Mouse (Mus musculus) gastrocnemius, adult 2 months (tissue): ENCODE measurements around the gene B4galt5. TPM values are rescaled to one million over a fixed set of nuclear protein-coding genes. Genes with fewer than 3 reads are reported as not detected.
A peak's percentile ranks its signal among the peaks of the same experiment; 100 is the strongest.

Experiments
- DNase-seq: peaks from one replicate; pipeline ENCODE4 v3.0.0; 2022
- H3K27ac ChIP-seq: fragments of 200-600 bp; 2 replicates; pipeline ENCODE4 v1.8.1; 2022; ENCODE audit warnings: mild to moderate bottlenecking
- H3K4me3 ChIP-seq: fragments of 200-600 bp; 2 replicates; pipeline ENCODE4 v1.8.1; 2022; ENCODE audit warnings: mild to moderate bottlenecking, moderate library complexity
- CTCF ChIP-seq: fragments of 200-600 bp; IDR thresholded peaks from 2 replicates; pipeline ENCODE4 v1.8.1; 2022; ENCODE audit warnings: antibody characterized with exemption, mild to moderate bottlenecking, moderate library complexity
- intact Hi-C: fragments of 180-260 bp; cut with DNase I; formaldehyde crosslinking; loops from one replicate; pipeline ENCODE4 v1.15.1; 2025
- total RNA-seq, 2 experiments: library from RNA; stranded (reverse); gene quantifications; 2 replicates each; pipeline ENCODE4 v1.2.3; 2021

Gene B4galt5
- total RNA-seq, 2 experiments from 2014 or later = 7.8 to 10.6 TPM

DNA sequence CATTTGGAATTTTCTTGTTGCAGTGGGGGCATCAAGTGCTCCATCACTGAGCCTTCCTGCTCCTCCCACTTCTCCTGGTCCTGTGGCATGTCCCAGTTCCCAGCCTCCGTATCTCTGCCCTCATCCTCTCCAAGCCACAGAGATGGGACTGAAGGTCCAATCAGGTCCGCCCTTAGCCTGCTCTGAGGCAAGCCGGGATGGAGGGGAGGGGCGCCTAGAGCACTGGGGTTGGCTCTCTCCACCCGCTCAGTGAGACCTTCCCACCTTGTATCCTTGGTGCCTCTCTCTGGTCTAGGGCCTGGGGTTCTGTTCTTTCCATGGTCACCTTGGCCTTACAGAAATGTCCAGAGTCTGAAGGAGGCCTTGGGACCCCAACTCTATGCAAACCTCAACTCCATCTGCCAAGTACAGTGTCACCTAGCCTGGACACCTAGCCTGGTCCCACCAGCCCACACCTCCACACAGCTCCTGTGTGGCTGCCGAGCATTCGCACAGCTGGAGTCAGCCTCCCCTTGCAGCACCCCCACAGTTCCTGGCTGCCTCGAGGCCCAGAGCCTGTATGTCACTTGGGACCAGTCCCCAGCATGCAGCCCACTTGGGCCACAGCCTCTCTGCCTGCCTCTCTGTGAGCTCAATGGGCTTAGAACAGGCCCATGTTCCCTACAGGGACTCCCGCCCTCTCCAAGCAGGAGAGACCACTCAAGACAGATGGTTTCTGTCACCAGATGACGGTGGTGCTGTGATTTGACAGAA is 74.1 kb downstream of the B4galt5 start:
- peak; percentile 15 for DNase-seq
- no peak overlapping the region for H3K27ac ChIP-seq
- TF ChIP-seq CTCF = no peak
- no peak overlapping the region for H3K4me3 ChIP-seq
- intact Hi-C loops = no loop called here

DNA sequence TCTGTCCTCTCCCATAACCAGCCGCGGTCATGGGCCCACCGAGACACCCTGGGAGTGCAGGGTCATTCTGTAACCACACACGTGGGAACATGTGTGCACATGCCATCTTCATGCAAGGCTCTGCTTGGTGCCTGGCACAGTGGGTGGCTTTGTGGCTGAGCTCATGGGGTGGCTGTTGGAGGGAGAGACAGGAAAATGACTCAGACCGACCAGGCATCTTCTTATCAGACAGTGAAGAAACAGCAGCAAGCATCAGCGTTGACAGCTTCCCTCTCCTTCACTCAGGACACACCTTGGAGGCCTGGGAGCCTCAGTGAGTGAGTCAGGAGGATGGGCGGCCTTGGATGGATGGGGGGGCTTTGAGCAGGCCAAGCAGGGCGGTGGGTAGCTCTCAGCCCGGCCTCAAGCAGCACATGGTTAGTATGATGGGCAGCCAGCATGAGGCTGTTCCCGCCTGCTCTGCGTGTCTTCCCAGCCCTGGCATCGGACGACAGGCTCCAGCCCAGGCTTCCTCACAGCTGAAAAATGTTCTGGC is 75.7 kb downstream of the B4galt5 start:
- TF ChIP-seq CTCF = no peak
- Histone ChIP-seq H3K27ac (peak overlapping the region; percentile 20; the same call in 1 of the 2 replicates), H3K4me3 (no peak overlapping the region)
- intact Hi-C loops = no loop called here
- DNase-seq = peak; percentile 44

DNA sequence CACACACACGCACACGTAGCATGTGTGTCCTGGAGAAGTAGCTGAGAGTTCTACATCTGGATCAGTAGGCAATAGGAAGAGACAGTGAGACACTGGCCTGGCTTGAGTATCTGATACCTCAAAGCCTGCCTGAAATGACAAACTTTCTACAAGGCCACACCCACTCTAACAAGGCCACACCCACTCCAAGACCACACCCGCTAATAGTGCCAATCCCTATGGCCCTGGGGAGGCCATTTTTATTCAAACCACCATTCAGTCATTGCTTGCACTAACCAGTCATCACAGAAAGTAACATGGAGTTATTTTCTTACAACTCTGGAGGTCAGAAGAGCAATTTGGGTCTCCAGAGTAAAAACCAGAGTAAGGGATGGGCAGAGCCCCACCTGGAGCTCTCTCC is 76.3 kb downstream of the B4galt5 start:
- Histone ChIP-seq H3K4me3 (no peak overlapping the region), H3K27ac (no peak overlapping the region)
- DNase-seq = peak; percentile 13
- intact Hi-C loops = no loop called here
- no peak for TF ChIP-seq CTCF

DNA sequence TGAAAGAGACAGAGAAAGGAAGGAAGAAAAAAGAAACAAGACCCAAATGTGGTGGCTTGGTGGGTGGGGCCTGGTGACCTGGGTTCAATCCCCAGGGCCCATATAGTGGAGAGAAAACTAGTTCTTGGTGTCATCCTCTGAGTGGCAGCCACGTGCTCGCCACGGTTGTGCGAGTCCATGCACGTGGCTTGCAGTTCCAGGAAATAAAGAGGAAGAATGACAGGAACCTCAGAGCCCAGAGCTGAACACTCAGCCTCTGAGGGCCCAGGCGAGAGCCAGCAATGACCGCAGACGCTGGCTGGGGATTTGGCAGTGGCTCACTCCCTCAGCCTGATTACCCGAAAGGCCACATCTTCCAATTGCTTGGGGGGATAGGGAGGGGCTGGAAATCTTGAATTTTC is 77.9 kb downstream of the B4galt5 start:
- intact Hi-C loops = no loop called here
- Histone ChIP-seq H3K4me3 (no peak overlapping the region), H3K27ac (peak overlapping the region; percentile 40)
- TF ChIP-seq CTCF = no peak
- peak; percentile 61 for DNase-seq

DNA sequence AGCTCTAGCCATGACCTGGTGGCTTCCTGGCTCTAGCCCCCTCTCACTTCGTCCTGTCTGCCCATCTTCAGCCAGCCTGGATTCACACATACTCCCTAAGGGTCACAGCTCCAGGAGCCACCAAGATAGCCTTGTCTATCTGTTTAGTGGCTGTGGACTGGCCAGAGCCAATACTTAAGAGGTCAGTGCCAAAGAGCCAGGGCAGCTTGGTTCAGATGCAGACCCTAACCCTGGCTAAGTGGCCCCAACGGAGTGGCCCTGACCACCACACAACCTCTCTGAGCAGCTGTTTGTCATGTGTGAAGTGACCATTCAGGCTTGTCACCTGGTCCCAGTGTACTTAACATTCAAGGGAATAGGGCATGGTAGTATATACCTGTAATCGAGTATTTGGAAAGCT is 78.5 kb downstream of the B4galt5 start:
- no peak overlapping the region for H3K4me3 ChIP-seq
- DNase-seq = no peak
- no peak for TF ChIP-seq CTCF
- intact Hi-C loops = no loop called here
- H3K27ac ChIP-seq = no peak overlapping the region

DNA sequence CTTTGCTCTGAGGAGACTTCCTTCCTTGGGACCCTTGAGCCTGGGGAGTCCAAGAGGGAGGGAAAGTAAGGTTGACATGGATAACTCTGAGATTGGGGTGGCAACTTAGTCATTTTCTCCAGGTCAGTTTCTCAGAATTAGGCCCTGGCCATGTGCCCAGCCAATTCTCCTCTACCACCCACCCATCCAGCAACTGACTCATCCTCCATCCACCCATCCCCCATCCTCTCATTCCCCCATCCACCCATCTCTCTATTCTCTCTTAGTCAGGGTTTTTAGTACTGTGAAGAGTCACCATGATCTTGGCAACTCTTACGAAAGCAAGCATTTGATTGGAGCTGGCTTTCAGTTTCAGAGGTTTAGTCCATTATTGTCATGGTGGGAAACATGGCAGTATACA is 80.3 kb downstream of the B4galt5 start:
- Histone ChIP-seq H3K4me3 (no peak overlapping the region), H3K27ac (peak overlapping the region; percentile 79; the same call in 1 of the 2 replicates)
- TF ChIP-seq CTCF = no peak
- intact Hi-C loops = no loop called here
- no peak for DNase-seq

DNA sequence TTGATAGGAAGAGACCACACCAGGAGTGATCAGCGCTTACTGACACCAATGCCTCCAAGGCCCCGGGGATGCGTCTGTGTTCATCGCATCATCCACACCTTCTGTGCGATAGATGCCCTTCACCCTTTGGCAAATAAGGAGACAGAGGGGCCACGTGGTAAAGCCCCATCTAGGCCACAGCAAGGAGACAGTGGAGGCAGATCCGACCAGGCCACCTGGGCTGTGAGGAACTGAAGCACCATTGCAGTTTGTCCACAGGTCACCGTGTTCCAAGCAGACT is 80.6 kb downstream of the B4galt5 start:
- H3K27ac ChIP-seq = peak overlapping the region; percentile 79
- no peak for TF ChIP-seq CTCF
- DNase-seq = no peak
- intact Hi-C loops = no loop called here
- H3K4me3 ChIP-seq = no peak overlapping the region

DNA sequence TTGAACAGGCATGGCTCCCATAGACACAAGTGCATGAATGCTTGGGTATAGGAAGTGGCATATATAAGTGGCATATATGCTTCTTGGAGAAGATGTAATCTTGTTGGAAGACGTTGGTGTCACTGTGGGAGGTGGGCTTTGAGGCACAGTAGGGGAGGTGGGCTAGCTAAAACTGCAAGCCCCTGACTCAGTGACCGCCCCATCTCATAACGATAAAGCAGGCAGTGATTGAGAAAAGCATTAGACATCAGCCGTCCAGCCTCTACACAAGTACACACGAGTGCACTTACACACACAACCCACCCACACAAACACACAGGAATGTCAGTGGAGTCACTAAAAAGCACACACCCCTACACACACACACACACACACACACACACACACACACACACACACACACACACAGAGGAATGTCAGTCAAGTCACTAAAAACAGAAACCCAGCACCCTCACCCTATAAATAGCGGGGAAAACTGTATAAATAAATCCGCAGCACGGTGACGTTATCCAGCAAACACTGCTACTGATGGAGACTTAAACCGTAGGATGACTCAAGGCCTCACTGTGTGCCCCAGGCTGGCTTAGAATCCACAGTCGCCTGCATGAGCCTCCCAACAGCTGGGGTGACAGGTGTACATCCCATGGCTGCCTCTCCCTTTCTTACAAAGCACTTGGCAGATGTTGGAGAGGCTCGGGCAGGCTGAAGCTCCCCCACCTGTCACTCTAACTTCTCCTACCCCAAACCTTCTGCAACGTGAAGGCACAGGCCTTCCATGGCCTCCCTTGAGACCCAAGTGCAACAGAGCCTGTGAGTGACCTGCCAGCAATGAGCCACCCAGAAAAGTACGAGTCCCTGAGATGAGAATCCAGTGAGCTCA is 81.2 kb downstream of the B4galt5 start:
- H3K27ac ChIP-seq = peak overlapping the region; percentile 79
- no peak overlapping the region for H3K4me3 ChIP-seq
- TF ChIP-seq CTCF = no peak
- intact Hi-C loops = no loop called here
- peak; percentile 72 for DNase-seq

DNA sequence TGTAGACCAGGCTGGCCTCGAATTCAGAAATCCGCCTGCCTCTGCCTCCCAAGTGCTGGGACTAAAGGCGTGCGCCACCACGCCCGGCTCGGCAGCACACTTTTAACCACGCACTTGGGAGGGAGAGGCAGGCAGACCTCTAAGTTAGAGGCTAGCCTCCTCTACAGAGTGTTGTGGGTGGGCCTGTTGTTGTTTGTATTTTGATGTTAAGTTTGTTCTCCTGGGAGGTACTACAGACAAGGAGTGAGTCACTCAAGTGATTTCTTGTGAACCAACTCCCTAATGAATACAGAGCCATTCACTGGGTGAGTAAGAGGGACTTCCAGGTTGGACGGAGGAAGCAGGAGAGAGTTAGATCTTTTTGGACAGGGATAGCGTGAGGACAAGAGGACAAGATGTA is 82.8 kb downstream of the B4galt5 start:
- DNase-seq = no peak
- TF ChIP-seq CTCF = no peak
- intact Hi-C loops = no loop called here
- Histone ChIP-seq H3K4me3 (no peak overlapping the region), H3K27ac (no peak overlapping the region)

DNA sequence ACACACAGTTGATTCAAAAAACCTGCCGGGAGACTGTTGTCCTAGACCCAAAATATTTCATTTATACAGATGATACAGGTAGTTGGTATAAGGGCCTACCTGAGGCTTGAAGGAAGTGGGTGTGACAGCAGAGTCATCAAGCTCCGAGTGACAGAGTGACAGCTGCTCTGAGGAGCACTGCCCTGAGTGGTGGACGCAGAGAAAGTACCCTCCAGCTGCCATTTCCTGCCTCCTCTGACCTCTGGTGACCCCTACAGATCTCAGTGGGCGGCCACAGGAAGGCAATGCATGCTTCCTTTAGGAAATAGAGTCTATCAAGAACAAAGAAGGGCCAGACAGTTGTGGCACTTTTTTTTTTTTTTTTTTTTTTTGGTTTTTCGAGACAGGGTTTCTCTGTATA is 83.2 kb downstream of the B4galt5 start:
- no peak for TF ChIP-seq CTCF
- intact Hi-C loops = no loop called here
- no peak for DNase-seq
- no peak overlapping the region for H3K4me3 ChIP-seq
- no peak overlapping the region for H3K27ac ChIP-seq

DNA sequence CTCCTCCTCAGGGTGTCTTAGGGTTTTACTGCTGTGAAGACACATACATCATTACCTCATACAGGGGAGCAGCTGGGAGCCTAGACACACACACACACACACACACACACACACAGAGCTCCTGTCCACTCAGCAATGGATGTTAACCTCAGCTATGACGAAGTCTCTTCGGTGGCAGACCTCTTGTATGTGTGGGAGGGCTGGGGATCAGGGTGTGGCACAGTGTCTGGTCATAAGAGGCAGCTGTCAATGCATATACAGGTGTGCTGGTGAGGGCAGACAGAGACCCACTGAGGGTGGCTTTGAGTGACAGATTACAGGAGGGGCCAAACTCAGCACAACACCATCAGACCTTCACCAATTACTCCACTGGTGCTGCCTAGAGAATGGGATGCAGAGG is 84.0 kb downstream of the B4galt5 start:
- Histone ChIP-seq H3K27ac (no peak overlapping the region), H3K4me3 (no peak overlapping the region)
- TF ChIP-seq CTCF = no peak
- no peak for DNase-seq
- intact Hi-C loops = no loop called here

DNA sequence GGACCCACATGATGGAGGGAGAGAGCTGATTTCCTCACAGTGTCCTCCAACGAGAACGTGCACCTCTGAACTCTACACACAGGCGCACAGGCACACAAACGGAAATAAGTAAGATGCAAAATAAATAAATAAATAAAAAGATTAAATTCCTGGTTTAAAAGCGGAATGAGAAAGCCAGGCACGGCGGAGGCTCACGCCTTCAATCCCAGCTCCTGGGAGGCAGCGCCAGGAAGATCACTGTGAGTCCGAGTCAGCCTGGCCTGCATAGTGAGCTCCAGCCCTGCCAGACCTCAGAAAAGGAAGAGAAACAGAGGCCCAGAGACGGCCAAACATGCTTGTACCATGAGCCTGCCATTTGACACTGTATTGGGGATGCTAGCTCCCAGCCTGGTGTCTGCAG is 85.1 kb downstream of the B4galt5 start:
- H3K4me3 ChIP-seq = no peak overlapping the region
- DNase-seq = no peak
- H3K27ac ChIP-seq = no peak overlapping the region; the same call in 1 of the 2 replicates
- no peak for TF ChIP-seq CTCF
- intact Hi-C loops = no loop called here
